Mouse (Mus musculus) adrenal gland, postnatal 4 days (tissue): ENCODE measurements around the gene Zc3h12d. TPM values are rescaled to one million over a fixed set of nuclear protein-coding genes. Genes with fewer than 3 reads are reported as not detected.
"Not testable (repeated sequence)": the region's sequence is repeated elsewhere in the genome, so short reads cannot be mapped to it uniquely, and the experiment has no call there.

ENCODE experiments used
- DNase-seq, 2 experiments: peaks; one replicate each; pipeline ENCODE4 v3.0.0; 2021 to 2022; ENCODE audit warnings: low spot score in 2 of 2, mixed read lengths in 2 of 2
- microRNA-seq: library from miRNA; unstranded; fragments of <30 nt; microRNA quantifications from one replicate; pipeline ENCODE4 v1.2.0, GENCODE M21; 2021
- total RNA-seq, 2 experiments: library from RNA; stranded (reverse); gene quantifications; 2 replicates each; pipeline ENCODE4 v1.2.3; 2021

The Zc3h12d gene
- total RNA-seq, 2 experiments from 2014 or later, result 0.25 to 0.42 TPM

- DNase-seq, result no peak
These were observed 38.5 kb downstream of the Zc3h12d start for GRCm38 (mm10) chr10:7870571-7871315.

GRCm38 (mm10) chr10:7871381-7872020 lies 39.2 kb downstream of the Zc3h12d start:
- DNase-seq, result no peak

DNA sequence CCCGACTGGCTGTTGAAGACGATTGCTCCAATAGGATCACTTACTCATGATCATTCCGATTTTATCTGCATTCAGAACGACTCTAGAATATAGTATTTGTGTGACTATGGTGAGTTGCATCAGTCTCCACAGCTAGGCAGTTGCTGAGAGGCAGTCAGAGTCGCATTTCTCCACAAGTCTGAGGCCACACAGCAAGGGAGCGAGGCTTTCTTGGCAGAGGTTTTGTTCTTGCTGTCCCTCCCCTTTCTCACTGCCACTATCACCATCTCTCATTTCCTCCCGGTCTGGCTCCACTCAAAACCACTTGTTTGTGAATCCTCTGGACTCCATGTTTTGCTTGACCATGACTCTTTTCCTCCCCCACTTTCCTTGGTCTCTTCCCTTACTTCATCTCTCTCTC lies 41.9 kb downstream of the Zc3h12d start:
- no peak for DNase-seq

DNA sequence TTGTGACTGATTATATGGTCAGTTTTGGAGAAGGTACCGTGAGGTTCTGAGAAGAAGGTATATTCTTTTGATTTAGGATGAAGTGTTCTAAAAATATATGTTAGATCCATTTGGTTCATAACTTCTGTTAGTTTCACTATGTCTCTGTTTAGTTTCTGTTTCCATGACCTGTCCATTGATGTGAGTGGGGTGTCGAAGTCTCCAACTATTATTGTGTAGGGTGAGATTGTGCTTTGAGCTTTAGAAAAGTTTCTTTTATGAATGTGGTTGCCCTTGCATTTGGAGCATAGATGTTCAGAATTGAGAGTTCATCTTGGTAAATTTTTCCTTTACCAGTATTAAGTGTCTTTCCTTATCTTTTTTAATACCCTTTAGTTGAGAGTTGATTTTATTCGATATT lies 48.0 kb downstream of the Zc3h12d start:
- DNase-seq, result not testable (repeated sequence)

DNA sequence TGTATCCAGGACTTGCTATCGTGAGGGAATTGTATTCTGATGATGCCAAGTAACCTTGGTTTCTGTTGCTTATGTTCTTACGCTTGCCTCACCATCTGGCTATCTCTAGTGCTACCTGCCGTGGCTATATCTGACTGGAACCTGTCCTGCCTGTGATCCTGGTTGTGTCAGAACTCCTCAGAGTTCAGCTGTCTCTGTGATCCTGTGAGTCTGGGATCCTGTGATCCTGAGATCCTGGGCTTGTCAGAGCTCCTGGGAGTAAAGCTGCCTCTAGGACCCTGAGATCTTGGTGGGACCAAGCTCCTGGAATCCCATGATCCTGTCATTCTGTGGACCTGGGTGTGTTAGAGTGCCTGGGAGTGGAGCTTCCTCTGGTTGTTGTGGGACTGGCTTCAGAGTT lies 49.7 kb downstream of the Zc3h12d start:
- no peak for DNase-seq

- peak in 1 of 2 experiments; percentile 40 for DNase-seq
These were observed 51.3 kb downstream of the Zc3h12d start for GRCm38 (mm10) chr10:7883524-7883923.

DNA sequence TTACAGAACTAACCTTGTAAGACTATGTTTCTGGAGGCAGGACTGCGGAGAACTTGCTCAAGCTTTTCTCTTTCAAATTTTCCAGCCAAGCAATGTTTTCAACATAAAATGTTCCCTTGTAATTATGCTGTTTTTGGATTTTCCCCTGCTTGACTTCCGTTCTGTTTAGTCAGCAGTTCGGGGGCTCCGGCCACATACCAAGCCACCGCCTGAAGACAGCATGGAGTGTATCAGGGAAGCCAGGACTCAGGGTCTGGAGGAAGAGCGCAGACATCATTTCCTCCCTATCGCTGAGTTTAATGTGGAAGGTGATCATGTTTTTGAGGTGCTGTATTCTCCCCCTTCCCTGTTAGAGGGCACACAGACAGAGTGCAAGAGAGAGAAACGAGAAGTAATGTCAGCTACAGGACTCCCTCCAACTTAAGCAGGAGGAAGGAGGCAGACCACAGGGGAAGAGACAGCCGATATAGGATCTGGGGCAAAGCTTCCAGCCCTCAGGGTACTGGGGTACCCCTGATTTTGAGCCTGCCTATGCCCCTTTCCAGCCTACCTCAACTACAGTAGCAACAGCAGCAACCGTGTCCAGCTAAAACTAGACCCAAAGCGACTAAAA lies 56.1 kb downstream of the Zc3h12d start:
- DNase-seq, result no peak

- DNase-seq, result no peak
These were observed 68.7 kb downstream of the Zc3h12d start for GRCm38 (mm10) chr10:7900719-7901627.

- DNase-seq, result no peak
These were observed 71.9 kb downstream of the Zc3h12d start for GRCm38 (mm10) chr10:7904157-7904556.

GRCm38 (mm10) chr10:7907151-7907550 lies 74.9 kb downstream of the Zc3h12d start:
- no peak for DNase-seq

GRCm38 (mm10) chr10:7911268-7911667 lies 79.0 kb downstream of the Zc3h12d start:
- DNase-seq, result no peak

Small RNAs within 50 kb of the gene (microRNA-seq; reads per million reads assigned to microRNA genes)
- gene Mir5104, result not detected

Other genes with a start within 250 kb of the Zc3h12d start
- 10 to 100 TPM; 20.9 to 23.9 TPM for gene Lrp11, start 242.7 kb upstream of the Zc3h12d start, total RNA-seq
- 10 to 100 TPM; 16.2 to 16.3 TPM for gene Nup43, start 165.0 kb upstream of the Zc3h12d start, total RNA-seq
- gene Pcmt1, start 151.3 kb upstream of the Zc3h12d start, total RNA-seq, result 10 to 100 TPM; 84.7 to 89.2 TPM
- 10 to 100 TPM; 63.5 to 65.9 TPM for gene Lats1, start 151.3 kb upstream of the Zc3h12d start, total RNA-seq
- gene Katna1, start 106.5 kb upstream of the Zc3h12d start, total RNA-seq, result 10 to 100 TPM; 34.0 to 39.2 TPM
- gene Ginm1, start 39.6 kb upstream of the Zc3h12d start, total RNA-seq, result 100 to 1,000 TPM; 148 to 160 TPM
- 10 to 100 TPM; 32.1 TPM for gene Ppil4, start 39.6 kb upstream of the Zc3h12d start, total RNA-seq
- gene Tab2, start 123.8 kb downstream of the Zc3h12d start, total RNA-seq, result 10 to 100 TPM; 81.0 to 85.8 TPM